Mouse (Mus musculus): ENCODE results near the gene Batf2. TPM values are rescaled to one million over a fixed set of nuclear protein-coding genes. Genes with fewer than 3 reads are reported as not detected.

Batf2 gene
- polyA plus RNA-seq, 1 experiment from 2014 or later, result not detected

DNA sequence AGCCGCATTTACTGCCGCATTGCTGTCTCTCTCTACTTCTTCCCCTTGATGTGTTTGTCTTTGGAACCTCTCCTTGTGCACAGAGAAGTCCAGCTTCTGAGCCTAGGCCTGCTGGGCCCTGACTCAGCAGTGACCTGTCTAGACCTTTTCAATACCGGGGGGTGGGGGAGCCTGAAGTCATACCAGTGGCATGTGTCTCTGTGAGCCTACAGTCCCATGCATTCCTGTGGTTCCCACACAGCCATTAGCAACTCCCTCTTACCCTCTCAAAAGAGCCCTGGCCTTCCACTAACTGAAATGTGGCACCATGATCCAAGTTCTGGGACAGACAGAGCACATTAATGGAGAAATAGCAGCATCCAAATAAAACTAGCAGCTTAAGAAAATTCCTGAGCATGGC, 4.4 kb upstream of the Batf2 start:
- no peak for ATAC-seq (ENCODE audit: insufficient number of reproducible peaks, insufficient read depth, low FRiP score, low read depth)
- Histone ChIP-seq H3K4me2 (ENCODE audit: low read length) (no peak overlapping the region), H3K36me3 (ENCODE audit: control insufficient read depth, insufficient read depth, low read length) (peaks cover 38% of the 10 kb centered on the region), H3K27ac (replicated peaks in 1 of 2; ENCODE audit: control insufficient read depth in 1 of 2, insufficient read depth in 1 of 2, low read depth in 2 of 2, low read length in 2 of 2) (no peak overlapping the region), H3K9ac (ENCODE audit: low read length) (no peak overlapping the region), H3K4me1 (ENCODE audit: control insufficient read depth in 2 of 2, insufficient read depth in 2 of 2, low read length in 2 of 2) (peaks cover 2 to 6% of the 10 kb centered on the region in 2 experiments; a peak in 3 of 4 replicates), H3K4me3 (ENCODE audit: control insufficient read depth in 1 of 2, insufficient read depth in 1 of 2, low read depth in 1 of 2, low read length in 2 of 2) (no peak overlapping the region), H3K9me3 (ENCODE audit: control insufficient read depth, low read length) (no peaks in the 10 kb centered on the region), H3K27me3 (ENCODE audit: control insufficient read depth, insufficient read depth, low read length) (no peaks in the 10 kb centered on the region)
- 94% methylated on average over 3 of the region's 3 CpGs for WGBS

DNA sequence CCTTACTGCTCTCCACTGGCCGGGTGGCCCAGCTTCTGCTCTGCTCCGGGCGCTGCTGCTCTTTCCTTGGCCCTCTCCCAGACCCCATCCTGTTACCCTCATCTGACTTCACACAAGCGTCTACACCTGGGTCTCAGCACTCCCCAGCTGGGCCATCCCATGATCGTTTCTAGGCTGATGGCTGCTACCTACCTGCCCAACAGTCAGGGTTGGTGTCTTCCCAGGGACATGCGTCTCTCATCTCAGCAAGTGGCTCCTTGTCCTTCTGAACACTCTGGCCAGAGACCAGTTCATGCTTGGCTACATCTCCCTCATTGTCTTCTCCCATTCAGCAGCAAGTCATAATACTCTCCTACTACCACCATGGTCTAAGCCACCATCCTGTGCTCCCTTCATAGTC, 1.1 kb upstream of the Batf2 start:
- Histone ChIP-seq H3K9me3 (ENCODE audit: control insufficient read depth, low read length) (no peaks in the 10 kb centered on the region), H3K9ac (ENCODE audit: low read length) (peak overlapping the region; percentile 83; the same call in 1 of the 2 replicates), H3K27me3 (ENCODE audit: control insufficient read depth, insufficient read depth, low read length) (no peaks in the 10 kb centered on the region), H3K4me2 (ENCODE audit: low read length) (peak overlapping the region; percentile 73), H3K4me1 (ENCODE audit: control insufficient read depth in 2 of 2, insufficient read depth in 2 of 2, low read length in 2 of 2) (peaks cover 4 to 11% of the 10 kb centered on the region in 2 experiments), H3K36me3 (ENCODE audit: control insufficient read depth, insufficient read depth, low read length) (peaks cover 30% of the 10 kb centered on the region), H3K27ac (replicated peaks in 1 of 2; ENCODE audit: control insufficient read depth in 1 of 2, insufficient read depth in 1 of 2, low read depth in 2 of 2, low read length in 2 of 2) (no peak overlapping the region), H3K4me3 (ENCODE audit: control insufficient read depth in 1 of 2, insufficient read depth in 1 of 2, low read depth in 1 of 2, low read length in 2 of 2) (peak overlapping the region in 1 of 2 experiments; percentile 78; a peak in 1 of 4 replicates)
- no peak for ATAC-seq (ENCODE audit: insufficient number of reproducible peaks, insufficient read depth, low FRiP score, low read depth)
- 92% methylated on average over 6 of the region's 6 CpGs for WGBS

DNA sequence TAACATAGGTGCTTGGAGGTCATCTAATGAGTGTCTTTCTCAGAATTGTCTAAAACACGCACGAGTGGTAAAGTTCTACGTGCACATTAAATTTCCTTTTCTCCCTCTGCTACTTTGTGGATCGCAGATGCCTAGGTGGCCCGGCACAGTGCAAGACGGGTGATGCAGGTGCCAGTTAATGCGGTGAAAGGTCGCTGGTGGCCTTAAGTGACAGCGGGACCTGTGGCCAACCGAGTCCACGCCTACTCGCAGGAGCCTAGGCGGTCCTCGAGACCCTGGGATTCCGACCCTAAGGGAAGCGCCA, 457 bp upstream of the Batf2 start:
- peak overlapping the region; percentile 65 to 78 for H3K4me3 ChIP-seq (ENCODE audit: control insufficient read depth in 1 of 2, insufficient read depth in 1 of 2, low read depth in 1 of 2, low read length in 2 of 2)
- peaks cover 24% of the 10 kb centered on the region for H3K36me3 ChIP-seq (ENCODE audit: control insufficient read depth, insufficient read depth, low read length)
- no peaks in the 10 kb centered on the region for H3K9me3 ChIP-seq (ENCODE audit: control insufficient read depth, low read length)
- H3K27me3 ChIP-seq (ENCODE audit: control insufficient read depth, insufficient read depth, low read length), result no peaks in the 10 kb centered on the region
- H3K4me2 ChIP-seq (ENCODE audit: low read length), result peak overlapping the region; percentile 73
- 7% methylated on average over 16 of the region's 16 CpGs for whole genome bisulfite sequencing
- H3K4me1 ChIP-seq (ENCODE audit: control insufficient read depth in 2 of 2, insufficient read depth in 2 of 2, low read length in 2 of 2), result peaks cover 4 to 11% of the 10 kb centered on the region in 2 experiments
- no peak for ATAC-seq (ENCODE audit: insufficient number of reproducible peaks, insufficient read depth, low FRiP score, low read depth)
- peak overlapping the region; percentile 55 to 95 for H3K27ac ChIP-seq (replicated peaks in 1 of 2; ENCODE audit: control insufficient read depth in 1 of 2, insufficient read depth in 1 of 2, low read depth in 2 of 2, low read length in 2 of 2)
- H3K9ac ChIP-seq (ENCODE audit: low read length), result peak overlapping the region; percentile 83

DNA sequence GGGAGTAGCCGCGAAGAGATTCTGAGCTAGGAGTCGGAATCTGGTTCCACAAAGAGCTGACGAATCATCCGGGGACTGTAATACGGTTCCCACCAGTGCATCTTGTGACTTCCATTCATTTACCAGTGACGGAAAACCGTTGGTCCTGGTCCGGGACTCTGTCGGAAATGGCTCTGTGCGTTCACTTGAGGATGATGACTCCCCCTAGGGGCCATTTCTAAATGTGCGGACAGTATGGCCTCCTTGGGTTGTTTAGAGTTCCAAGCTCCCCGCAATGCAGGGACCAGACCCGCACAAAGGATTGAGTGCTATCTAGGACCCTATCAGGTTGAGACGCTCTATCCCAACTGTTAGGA, 589 bp downstream of the Batf2 start, which contains the start of gene Arl2:
Arl2 (minus strand) TSS at position 155 of the 356 bp plus-strand sequence.
- H3K27ac ChIP-seq (replicated peaks in 1 of 2; ENCODE audit: control insufficient read depth in 1 of 2, insufficient read depth in 1 of 2, low read depth in 2 of 2, low read length in 2 of 2), result peak within 1 kb of the TSS; percentile 94 to 95
- H3K27me3 ChIP-seq (ENCODE audit: control insufficient read depth, insufficient read depth, low read length), result no peaks in the 10 kb centered on the region
- ATAC-seq (ENCODE audit: insufficient number of reproducible peaks, insufficient read depth, low FRiP score, low read depth), result peak; percentile 51
- peak within 1 kb of the TSS; percentile 65 to 78 for H3K4me3 ChIP-seq (ENCODE audit: control insufficient read depth in 1 of 2, insufficient read depth in 1 of 2, low read depth in 1 of 2, low read length in 2 of 2)
- peak within 1 kb of the TSS; percentile 73 for H3K4me2 ChIP-seq (ENCODE audit: low read length)
- peaks cover 15% of the 10 kb centered on the region for H3K36me3 ChIP-seq (ENCODE audit: control insufficient read depth, insufficient read depth, low read length)
- H3K9me3 ChIP-seq (ENCODE audit: control insufficient read depth, low read length), result no peaks in the 10 kb centered on the region
- peak within 1 kb of the TSS; percentile 83 for H3K9ac ChIP-seq (ENCODE audit: low read length)
- 0% methylated on average over 15 of the region's 15 CpGs for WGBS
- peaks cover 4 to 11% of the 10 kb centered on the region in 2 experiments for H3K4me1 ChIP-seq (ENCODE audit: control insufficient read depth in 2 of 2, insufficient read depth in 2 of 2, low read length in 2 of 2)

DNA sequence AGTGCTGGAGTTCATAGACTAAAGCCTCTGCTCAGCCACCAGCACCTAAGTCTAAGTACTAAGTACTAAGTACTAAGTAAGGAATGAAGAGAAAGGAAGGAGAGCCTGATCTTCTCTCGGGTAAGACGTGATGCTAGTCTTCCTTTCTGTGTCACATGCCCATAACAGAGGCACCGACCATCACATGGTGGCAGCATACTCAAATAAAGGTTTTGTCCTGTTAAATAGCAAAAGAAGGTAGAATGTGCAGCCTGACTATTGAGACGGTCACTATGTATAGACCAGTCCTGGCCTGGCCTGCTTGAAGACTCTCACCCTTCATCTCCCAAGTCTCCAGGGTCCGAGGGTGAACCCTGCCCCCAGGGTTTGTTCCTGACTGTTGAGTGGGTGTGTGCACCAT, 4.1 kb downstream of the Batf2 start:
- 67% methylated on average over 5 of the region's 5 CpGs for WGBS
- no peak overlapping the region for H3K4me3 ChIP-seq (ENCODE audit: control insufficient read depth in 1 of 2, insufficient read depth in 1 of 2, low read depth in 1 of 2, low read length in 2 of 2)
- H3K36me3 ChIP-seq (ENCODE audit: control insufficient read depth, insufficient read depth, low read length), result no peaks in the 10 kb centered on the region
- H3K4me1 ChIP-seq (ENCODE audit: control insufficient read depth in 2 of 2, insufficient read depth in 2 of 2, low read length in 2 of 2), result peaks cover 4 to 7% of the 10 kb centered on the region in 2 experiments
- H3K27ac ChIP-seq (replicated peaks in 1 of 2; ENCODE audit: control insufficient read depth in 1 of 2, insufficient read depth in 1 of 2, low read depth in 2 of 2, low read length in 2 of 2), result no peak overlapping the region
- no peak overlapping the region for H3K9ac ChIP-seq (ENCODE audit: low read length)
- ATAC-seq (ENCODE audit: insufficient number of reproducible peaks, insufficient read depth, low FRiP score, low read depth), result no peak
- no peaks in the 10 kb centered on the region for H3K27me3 ChIP-seq (ENCODE audit: control insufficient read depth, insufficient read depth, low read length)
- no peaks in the 10 kb centered on the region for H3K9me3 ChIP-seq (ENCODE audit: control insufficient read depth, low read length)
- H3K4me2 ChIP-seq (ENCODE audit: low read length), result no peak overlapping the region

DNA sequence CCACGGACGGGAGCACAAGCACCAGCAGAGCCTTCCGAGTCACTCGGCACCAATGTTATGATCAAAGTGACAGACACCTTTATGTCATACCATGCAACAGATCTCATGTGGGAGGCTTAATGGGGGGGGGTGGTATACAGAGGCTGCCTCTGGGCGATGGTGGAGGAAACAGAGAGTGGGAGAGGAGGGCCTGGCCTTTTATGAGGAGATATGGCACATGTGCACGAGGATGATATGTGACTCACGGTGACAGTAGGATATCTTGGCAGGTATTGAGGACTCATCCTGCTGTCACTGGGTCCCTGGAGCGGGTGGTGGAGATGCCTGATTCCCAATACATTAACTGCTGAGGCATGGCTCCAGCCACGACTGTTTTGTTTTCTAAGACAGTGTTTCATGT, 14.4 kb downstream of the Batf2 start:
- H3K27ac ChIP-seq (replicated peaks in 1 of 2; ENCODE audit: control insufficient read depth in 1 of 2, insufficient read depth in 1 of 2, low read depth in 2 of 2, low read length in 2 of 2), result no peak overlapping the region
- H3K9me3 ChIP-seq (ENCODE audit: control insufficient read depth, low read length), result no peaks in the 10 kb centered on the region
- H3K4me2 ChIP-seq (ENCODE audit: low read length), result no peak overlapping the region
- H3K9ac ChIP-seq (ENCODE audit: low read length), result no peak overlapping the region
- no peaks in the 10 kb centered on the region for H3K27me3 ChIP-seq (ENCODE audit: control insufficient read depth, insufficient read depth, low read length)
- no peaks in the 10 kb centered on the region for H3K36me3 ChIP-seq (ENCODE audit: control insufficient read depth, insufficient read depth, low read length)
- WGBS, result 77% methylated on average over 9 of the region's 9 CpGs
- no peak overlapping the region for H3K4me3 ChIP-seq (ENCODE audit: control insufficient read depth in 1 of 2, insufficient read depth in 1 of 2, low read depth in 1 of 2, low read length in 2 of 2)
- ATAC-seq (ENCODE audit: insufficient number of reproducible peaks, insufficient read depth, low FRiP score, low read depth), result no peak
- H3K4me1 ChIP-seq (ENCODE audit: control insufficient read depth in 2 of 2, insufficient read depth in 2 of 2, low read length in 2 of 2), result no peaks in the 10 kb centered on the region

DNA sequence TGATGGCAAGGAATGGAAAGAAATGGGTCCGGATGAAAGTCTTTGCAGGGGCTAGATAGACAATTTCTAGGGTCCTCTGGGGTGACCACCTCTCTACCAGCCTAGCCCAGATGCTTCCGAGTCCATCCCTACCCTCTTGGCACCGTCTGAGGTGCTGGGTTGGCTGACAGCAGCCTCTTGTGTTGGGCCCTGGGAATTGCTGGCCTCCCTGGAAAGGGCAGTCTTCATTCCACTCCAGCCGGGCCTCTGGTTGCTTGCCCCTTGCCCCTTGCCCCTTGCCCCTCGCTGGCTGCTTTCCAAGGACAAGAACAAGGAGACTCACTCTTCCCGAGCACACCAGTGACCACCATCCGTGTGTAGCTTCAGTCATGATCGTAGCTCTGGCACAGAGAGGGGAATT, 15.6 kb downstream of the Batf2 start:
- Histone ChIP-seq H3K4me3 (ENCODE audit: control insufficient read depth in 1 of 2, insufficient read depth in 1 of 2, low read depth in 1 of 2, low read length in 2 of 2) (no peak overlapping the region), H3K9ac (ENCODE audit: low read length) (no peak overlapping the region), H3K27me3 (ENCODE audit: control insufficient read depth, insufficient read depth, low read length) (no peaks in the 10 kb centered on the region), H3K4me2 (ENCODE audit: low read length) (no peak overlapping the region), H3K4me1 (ENCODE audit: control insufficient read depth in 2 of 2, insufficient read depth in 2 of 2, low read length in 2 of 2) (no peaks in the 10 kb centered on the region), H3K9me3 (ENCODE audit: control insufficient read depth, low read length) (no peaks in the 10 kb centered on the region), H3K27ac (replicated peaks in 1 of 2; ENCODE audit: control insufficient read depth in 1 of 2, insufficient read depth in 1 of 2, low read depth in 2 of 2, low read length in 2 of 2) (no peak overlapping the region), H3K36me3 (ENCODE audit: control insufficient read depth, insufficient read depth, low read length) (no peaks in the 10 kb centered on the region)
- ATAC-seq (ENCODE audit: insufficient number of reproducible peaks, insufficient read depth, low FRiP score, low read depth), result no peak
- WGBS, result 59% methylated on average over 8 of the region's 8 CpGs

DNA sequence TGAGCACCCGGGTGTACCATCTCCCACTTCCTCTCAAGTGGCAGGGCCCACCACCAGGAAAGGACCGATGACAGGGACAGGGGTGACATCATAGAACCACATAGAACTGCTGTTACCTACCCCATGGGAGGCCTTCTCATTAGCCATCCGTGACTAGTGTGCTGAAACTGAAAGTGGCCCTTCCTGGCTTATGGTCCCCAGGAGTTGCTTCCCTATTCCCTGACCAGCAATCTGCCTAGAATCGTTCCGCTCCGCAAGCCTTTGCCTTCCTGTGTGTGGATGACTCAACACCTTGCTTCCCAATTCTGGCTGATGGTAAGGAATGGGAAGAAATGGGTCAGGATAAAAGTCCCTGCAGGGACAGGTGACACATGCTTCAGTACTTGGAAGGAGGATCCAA, 16.4 kb downstream of the Batf2 start:
- H3K27ac ChIP-seq (replicated peaks in 1 of 2; ENCODE audit: control insufficient read depth in 1 of 2, insufficient read depth in 1 of 2, low read depth in 2 of 2, low read length in 2 of 2), result no peak overlapping the region
- no peaks in the 10 kb centered on the region for H3K36me3 ChIP-seq (ENCODE audit: control insufficient read depth, insufficient read depth, low read length)
- H3K27me3 ChIP-seq (ENCODE audit: control insufficient read depth, insufficient read depth, low read length), result no peaks in the 10 kb centered on the region
- no peak overlapping the region for H3K9ac ChIP-seq (ENCODE audit: low read length)
- H3K4me3 ChIP-seq (ENCODE audit: control insufficient read depth in 1 of 2, insufficient read depth in 1 of 2, low read depth in 1 of 2, low read length in 2 of 2), result no peak overlapping the region
- H3K4me2 ChIP-seq (ENCODE audit: low read length), result no peak overlapping the region
- WGBS, result 54% methylated on average over 6 of the region's 6 CpGs
- H3K4me1 ChIP-seq (ENCODE audit: control insufficient read depth in 2 of 2, insufficient read depth in 2 of 2, low read length in 2 of 2), result no peaks in the 10 kb centered on the region
- ATAC-seq (ENCODE audit: insufficient number of reproducible peaks, insufficient read depth, low FRiP score, low read depth), result no peak
- no peaks in the 10 kb centered on the region for H3K9me3 ChIP-seq (ENCODE audit: control insufficient read depth, low read length)
